Mouse (Mus musculus): ENCODE results near the gene Slc19a2.
A peak's percentile ranks its signal among the peaks of the same experiment; 100 is the strongest.

The Slc19a2 gene

DNA sequence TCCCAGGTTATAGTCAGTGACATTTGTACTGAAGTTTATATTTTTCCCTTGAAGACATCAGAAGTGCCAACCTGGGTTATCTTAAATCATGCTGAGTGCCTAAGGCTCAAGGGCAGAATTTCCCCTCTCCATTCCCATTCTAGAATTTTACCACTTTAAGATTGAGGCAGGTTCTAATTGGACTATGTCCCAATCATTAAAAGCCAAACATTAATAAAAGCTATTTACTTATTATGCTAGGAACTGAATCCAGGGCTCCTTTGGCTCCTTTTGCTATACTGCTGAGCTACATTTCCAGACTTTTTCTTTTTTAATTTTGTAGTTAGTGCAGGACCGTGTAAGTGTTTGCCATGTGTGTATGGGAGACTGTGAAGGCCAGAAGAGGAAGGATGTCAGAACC, 2.6 kb downstream of the Slc19a2 start:
- no peak for DNase-seq (ENCODE audit: low spot score in 2 of 2)

DNA sequence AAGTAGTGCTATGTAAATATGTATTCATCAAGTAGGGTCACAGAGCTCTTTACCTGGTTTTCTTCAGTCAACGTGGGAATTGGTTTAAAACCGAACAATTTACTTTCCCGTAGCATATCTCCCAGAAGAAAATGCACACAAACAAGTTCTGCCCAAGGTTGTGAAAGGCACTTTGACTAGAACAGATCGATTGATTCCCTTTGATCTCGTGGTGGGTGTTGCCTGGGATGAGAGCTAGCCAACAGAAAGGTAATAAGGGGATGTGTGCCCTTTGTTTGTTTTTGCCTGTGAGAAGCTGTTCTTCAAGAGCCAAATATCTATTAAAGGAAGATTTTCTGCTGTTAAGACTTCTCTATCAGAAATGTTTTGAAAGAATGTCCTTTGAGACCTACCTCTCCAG, 3.7 kb downstream of the Slc19a2 start:
- no peak for DNase-seq (ENCODE audit: low spot score in 2 of 2)

DNA sequence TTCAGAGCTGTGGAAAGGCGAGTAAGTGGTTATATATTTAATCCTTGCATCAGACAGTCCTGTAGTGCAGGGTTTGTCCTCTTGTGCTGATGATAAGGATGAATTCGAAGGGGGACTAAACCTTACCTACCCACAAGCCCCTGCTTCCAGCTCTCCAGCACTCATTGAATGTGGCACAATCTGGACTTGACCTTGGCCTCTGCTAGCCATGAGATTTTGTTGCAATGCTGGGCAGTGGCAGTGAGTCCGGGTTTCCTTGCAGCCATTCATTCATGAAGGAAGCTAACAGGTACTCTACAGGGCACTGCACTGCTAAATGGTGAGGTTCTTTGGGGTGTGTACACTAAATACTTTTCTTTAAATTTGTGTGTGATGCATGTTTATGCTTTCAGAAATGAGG, 6.0 kb downstream of the Slc19a2 start:
- no peak for DNase-seq (ENCODE audit: low spot score in 2 of 2)

DNA sequence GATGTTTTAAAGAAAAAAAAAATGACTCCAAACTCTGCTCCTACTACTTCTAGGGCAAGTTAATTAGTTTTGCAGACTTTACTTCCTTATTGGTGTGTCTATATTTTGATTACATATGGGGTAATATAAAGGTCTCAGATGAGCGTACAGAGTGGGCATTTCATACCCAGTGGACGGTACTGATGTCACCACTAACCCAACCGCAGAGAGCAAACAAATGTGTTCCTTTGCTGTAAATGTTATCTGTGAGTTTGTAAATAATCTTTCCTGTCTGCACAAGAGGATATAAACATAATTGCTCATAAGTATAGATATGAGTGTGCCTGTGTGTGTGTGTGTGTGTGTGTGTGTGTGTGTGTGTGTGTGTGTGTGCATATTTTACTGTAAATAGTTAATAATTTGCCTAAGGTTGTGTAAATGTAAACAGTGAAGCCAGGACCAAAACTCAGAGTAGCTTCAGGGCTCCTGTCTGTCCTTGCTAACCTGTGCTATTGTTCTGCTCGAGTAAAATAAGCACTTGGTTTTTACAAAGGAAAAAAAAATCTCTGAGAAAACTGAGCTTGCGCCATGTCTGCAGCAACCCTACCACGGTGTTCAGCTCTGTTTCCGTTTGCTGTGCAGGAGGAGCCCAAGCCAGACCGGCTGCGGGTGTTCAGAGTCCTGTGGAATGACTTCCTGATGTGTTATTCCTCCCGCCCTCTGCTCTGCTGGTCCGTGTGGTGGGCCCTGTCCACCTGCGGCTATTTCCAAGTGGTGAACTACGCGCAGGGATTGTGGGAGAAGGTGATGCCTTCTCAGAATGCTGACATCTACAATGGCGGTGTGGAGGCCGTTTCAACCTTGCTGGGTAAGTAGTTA, 11.6 kb downstream of the Slc19a2 start:
- no peak for DNase-seq (ENCODE audit: low spot score in 2 of 2)

DNA sequence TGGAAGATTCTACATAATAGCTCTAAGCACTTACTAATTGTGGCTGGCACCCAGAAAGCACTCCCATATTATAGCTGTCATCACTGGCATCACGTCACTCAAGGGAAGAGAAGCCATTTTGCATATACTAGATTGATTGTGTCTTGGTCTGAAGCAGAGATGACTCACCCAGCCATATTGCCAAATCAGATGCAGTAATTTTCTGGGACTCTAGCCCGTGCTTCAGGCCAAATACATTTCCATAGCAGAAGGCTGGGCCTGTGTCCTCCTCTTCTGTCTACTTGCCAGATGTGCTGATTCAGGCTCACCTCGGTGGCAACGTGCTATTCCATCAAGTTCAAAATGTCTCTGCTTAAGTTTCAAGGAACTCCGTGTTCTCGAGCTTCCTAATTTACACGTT, 12.7 kb downstream of the Slc19a2 start:
- DNase-seq (ENCODE audit: low spot score in 2 of 2): no peak

DNA sequence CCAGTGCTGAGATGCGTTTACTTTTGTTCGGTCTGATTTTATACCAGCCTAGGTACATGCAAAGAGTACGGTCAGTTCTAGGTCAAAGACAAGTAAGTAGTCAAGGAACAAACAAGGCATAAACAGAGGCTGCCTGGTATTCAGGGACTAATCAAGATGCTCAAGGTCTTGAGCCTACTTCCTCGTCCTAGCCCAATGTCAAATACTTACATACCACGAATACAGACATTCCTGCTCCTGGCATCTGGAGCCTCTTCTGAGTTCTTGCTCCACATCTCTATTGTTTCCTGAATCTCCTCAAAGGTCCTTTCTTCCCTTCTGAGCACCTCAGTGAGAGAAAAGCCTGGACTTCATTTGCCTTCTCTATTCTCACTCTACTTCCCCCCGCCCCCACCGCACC, 22.1 kb downstream of the Slc19a2 start:
- no peak for DNase-seq (ENCODE audit: low spot score in 2 of 2)

DNA sequence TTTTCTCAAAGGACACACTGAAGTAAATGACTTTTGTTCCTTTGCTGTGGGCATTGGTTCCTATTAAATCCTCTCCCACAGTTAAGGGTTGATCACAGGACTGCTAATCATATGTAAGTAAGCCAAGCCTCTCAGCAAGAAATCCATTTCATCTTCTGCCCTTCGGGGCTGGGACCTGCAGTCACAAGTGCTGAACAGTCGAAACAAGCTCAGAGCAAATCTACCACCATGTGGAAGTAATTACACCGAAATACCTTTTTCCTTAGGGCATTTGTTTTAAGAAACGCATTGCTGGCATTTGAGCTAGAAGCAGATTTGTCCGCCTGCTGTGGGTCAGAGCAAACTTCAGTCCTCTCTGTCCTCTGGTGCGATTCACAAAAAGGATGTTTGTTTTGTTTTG, 24.8 kb downstream of the Slc19a2 start:
- DNase-seq (ENCODE audit: low spot score in 2 of 2): no peak

DNA sequence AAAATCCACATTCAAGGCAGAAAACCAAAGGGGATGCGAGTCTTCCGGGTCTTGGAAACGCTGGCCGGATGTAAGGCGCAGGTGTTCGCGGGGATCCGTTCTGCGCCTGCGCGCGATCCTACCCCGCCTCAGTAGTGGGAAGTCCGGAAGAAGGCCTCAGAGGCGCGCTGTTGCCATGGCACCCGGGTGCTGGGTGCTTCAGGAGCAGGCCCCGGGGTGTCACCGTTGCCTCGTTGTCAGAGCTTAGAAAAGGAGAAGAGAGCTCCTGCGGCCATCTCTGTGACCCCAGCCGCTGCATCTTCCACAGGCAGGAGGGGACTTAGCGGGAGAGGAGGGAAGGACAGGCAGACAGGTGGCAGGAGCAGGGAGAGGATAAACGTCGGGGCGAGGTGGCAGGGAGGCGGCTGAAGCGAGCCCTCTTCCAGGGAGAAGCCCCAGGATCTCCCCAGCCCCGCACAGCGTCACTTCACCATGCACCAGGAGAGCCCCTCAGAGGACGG, 26.7 kb downstream of the Slc19a2 start, which contains the start of gene Ccdc181:
TSS of gene Ccdc181 (plus strand) at position 131 of the 500 bp plus-strand sequence.
- peak; percentile 86 to 96 for DNase-seq (ENCODE audit: low spot score in 2 of 2)

DNA sequence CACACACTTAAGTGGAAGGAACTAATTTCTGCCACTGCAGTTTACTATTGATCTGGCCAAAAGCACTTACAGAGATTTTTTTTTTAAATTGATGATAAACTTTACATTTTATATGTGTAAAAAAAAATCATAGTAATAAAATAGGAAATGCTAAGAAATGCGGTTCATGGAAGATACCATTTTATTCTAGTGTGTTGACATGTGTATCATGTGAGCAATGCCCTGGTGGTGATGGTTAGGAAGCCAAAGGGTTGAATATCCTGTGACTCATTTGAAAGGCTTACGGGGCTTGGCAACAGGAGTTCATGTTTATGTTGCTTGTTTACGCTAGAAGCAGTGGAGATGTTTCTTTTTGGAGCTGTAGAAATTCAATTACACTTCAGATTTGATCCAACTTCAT, 27.7 kb downstream of the Slc19a2 start:
- DNase-seq (ENCODE audit: low spot score in 2 of 2): no peak

DNA sequence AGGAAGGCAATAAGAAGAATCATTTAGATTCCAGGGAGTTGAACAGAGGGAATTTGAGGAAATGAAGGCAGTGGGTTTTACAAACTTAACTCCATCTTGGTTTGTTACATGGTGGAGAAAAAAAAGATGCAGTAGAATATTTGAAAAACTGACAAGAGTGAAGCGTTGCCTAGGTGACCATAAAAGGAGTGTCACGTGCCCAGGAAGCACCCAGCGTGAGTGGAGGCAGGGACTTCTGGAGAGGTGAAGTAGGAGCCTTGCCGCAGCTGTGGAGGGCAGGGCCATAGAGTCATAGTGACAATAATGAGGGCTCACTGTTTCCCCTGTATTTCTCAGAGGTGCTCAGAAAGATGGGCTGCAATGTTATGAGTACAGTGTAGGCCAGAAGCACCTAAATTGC, 30.5 kb downstream of the Slc19a2 start:
- no peak for DNase-seq (ENCODE audit: low spot score in 2 of 2)

DNA sequence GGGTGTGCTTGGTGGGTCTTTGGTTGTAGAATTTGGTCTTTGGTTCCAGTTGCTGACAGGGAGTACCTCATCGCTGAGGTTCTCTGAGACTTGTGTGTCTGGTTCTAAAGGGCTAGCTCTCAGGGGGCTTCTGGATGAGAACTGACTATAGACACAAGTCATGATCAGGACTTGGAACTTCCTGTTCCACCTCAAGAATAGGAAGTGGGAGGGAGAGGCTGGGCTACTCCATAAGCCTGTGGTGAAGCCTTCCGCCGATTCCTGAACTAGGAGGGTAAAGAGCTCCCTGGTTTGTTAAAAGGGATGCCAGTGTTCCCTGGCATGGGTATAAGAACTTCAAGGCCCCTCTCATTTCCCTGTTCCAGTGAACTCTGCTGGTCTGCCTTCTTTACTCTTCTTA, 35.2 kb downstream of the Slc19a2 start:
- no peak for DNase-seq (ENCODE audit: low spot score in 2 of 2)

DNA sequence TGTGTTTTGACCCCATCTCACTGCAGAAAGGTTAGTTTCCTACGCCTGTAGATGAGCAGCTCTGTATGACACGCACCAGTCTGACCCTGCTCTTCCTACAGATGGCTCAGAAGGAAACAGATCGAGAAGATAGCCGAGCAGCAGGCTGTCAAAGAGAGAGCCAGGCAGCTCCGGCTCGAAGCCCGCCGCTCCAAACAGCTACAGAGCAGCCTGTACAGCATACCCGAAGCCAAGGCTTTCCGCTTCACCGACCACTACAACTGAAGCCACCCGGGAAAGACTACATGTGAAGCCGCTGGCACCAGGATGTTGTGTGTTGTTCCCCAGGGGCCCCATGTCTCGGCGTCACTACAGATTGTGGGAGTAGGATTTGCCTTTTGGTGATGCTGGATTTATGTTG, 38.6 kb downstream of the Slc19a2 start:
- no peak for DNase-seq (ENCODE audit: low spot score in 2 of 2)

DNA sequence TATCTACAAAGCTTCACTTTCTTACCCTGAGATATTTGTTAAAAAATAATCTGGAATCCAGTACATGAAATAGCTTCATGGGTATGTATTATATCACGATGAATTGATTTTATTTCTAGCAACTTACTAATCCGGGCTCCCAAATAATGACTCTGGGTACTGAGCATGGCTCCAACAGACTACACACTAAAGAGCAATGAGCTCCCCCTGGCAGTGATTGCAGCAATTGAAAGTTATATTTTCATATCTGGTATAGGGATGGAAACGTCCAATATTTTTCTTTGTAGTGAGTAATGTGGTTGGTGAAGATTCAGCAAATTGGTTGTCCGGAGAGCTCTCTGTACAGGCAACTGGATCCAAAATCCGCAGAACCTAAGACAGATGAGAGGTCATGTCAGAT, 43.2 kb downstream of the Slc19a2 start:
- DNase-seq (ENCODE audit: low spot score in 2 of 2): no peak

DNA sequence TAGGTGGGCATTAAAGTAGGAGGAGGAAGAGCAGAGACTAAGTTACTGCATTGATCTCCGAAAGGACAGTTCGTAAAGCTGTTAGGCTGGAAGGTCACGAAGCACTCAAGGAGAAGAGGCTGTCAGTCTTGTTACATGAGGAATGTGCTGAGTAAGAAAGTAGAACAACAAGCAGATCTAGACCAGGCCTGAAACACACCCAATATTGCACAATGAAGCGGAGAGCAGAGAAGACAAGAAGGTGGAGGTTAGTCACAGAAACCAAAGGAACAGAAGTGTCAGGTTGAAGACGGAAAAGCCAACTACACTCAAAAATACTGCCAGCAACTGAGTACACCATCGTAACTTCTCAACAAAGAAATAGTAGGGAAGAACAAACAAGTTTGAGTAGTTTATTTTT, 45.2 kb downstream of the Slc19a2 start:
- DNase-seq (ENCODE audit: low spot score in 2 of 2): no peak

DNA sequence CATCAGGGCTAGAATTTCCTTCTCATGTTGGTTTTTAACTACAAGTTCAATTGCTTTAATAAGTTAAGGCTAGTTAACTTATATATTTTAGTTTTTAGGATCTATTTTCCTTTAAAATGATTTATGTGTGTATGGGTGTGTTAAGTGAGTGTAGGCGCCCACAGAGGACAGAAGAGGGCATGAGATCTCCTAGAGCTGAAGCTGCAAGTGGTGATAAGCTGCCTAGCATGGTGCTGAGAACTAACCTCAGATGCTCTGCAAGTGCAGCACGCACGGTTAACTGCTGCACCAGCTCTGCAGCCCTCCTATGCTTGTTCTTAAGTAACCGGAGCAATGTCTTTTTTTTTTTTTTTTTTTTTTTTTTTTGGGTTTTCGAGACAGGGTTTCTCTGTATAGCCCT, 47.6 kb downstream of the Slc19a2 start:
- DNase-seq (ENCODE audit: low spot score in 2 of 2): no peak

DNA sequence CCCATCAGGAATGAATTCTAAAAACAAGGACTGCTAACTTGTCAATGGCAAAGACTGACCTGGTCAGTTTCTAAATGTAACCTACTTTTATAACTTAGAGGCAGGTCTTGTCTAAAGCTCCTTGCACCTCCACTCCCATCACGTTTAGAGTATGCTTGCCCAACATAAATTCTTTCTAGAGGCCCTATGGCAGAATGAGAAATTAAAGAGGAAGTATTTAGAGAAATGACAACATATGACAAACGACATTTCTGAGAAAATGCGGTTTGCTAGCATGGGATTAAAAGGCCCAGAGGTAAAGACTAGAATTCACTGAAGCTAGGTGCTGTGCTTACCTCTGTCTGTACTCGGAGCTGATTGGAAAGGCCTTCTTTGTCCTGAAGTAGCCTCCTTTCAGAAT, 53.1 kb downstream of the Slc19a2 start:
- DNase-seq (ENCODE audit: low spot score in 2 of 2): no peak

DNA sequence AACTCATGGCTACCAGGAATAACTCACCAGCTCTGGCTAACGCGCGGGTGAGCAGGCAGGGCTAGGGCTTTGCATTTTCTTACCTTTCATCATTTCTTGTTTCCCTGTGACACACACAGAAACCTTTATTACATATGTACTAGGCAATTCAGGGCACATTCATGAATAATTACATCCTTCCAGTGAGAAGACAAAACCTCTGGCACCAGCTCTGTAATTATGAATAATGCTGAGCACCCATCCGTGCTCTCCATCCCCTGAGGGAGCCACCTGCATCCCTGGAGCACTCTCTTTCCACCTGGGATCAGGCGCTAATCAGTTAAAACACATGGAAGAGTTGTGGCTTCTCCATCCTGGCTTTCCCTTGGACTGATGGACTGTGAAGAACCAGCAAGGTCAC, 55.0 kb downstream of the Slc19a2 start, which contains the start of gene Nme7:
TSS of gene Nme7 (plus strand) at position 301 of the 400 bp plus-strand sequence.
- DNase-seq (ENCODE audit: low spot score in 2 of 2): no peak

DNA sequence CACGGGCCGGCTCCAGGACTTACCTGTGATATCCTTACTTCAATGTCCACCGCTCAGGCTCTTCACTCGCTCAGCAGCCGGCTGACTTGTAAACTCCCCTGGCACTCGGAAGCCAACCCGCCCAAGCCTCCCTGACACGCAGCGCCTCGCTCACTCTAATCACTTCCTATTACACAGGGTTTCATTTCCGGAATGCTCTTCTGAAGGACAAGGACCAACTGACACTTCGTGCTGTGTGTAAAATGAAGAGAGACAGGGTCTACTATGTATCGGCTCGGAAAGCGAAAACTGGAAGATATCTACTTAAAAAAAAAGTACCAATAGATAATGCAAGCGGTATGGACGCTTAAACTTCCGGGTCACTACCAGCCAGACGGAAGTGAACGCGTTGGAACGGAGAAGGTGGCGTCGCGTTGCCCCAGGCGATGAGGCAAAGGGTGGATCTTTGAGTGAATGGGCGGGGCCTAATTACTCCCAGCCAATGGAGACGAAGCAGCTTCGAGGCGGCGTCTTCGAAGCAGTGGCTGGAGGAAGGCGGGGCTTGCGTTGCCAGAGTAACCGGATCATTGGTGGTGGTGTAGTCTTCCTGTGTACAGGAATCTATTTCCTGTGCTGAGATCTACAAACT, 58.4 kb downstream of the Slc19a2 start, which contains the start of gene Blzf1:
TSS of gene Blzf1 (minus strand) at position 366 of the 628 bp plus-strand sequence.
- peak; percentile 95 to 99 for DNase-seq (ENCODE audit: low spot score in 2 of 2)

DNA sequence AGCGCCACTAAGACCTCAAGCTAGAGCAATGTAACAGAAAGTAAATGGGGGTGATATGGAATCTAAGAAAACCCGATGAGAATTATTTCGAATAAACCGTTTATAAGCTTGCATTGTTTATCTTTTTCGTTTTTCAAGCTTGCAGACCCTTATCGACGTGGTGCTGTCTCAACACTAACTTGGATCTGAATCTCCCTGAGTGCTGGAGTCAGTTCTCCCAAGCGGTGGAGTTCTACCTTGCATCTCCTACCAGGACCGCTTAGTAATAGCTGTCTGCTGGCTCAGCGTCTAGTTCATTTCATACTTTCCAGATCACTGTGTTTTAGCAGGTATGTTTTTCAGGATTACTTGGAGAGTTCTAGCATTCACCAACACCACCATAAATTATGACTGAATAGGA, 59.1 kb downstream of the Slc19a2 start:
- no peak for DNase-seq (ENCODE audit: low spot score in 2 of 2)

DNA sequence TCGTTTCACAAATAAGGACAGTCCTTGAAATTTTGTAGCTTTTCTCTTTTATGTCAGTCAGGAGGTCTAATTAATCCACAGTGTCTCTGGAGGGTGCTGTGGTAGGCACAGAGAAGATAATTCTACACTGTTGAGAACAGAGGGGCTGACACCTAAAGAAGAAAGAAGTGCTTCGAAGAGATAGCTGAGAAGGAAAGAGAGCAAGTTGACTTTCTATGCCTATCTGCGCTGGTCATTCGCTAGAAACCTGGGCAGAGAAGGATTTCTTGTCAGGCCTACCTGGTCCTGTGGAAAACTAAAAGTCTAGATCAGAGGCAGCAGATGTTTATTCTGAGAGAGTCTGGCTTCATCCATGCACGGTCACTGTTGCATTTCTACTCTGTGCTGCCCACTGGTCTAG, 65.2 kb downstream of the Slc19a2 start:
- no peak for DNase-seq (ENCODE audit: low spot score in 2 of 2)
